Mouse (Mus musculus) forebrain, embryonic 13.5 days (tissue): ENCODE data around the gene Tmem273. TPM values are rescaled to one million over a fixed set of nuclear protein-coding genes. Genes with fewer than 3 reads are reported as not detected.

Experiments used
- ATAC-seq: fragments of 200-750 bp; cut with Nextera tagmentation; 2 replicates; pipeline ENCODE4 v1.8.0; 2017
- H3K27ac ChIP-seq: fragments of 300-500 bp; sonication (generic); 2 replicates; pipeline ENCODE4 v1.5.1; 2015; ENCODE audit warnings: inconsistent platforms, mild to moderate bottlenecking, moderate library complexity
- H3K27me3 ChIP-seq: fragments of 300-500 bp; sonication (generic); 2 replicates; pipeline ENCODE4 v1.6.1; 2015; ENCODE audit warnings: mild to moderate bottlenecking, inconsistent platforms
- H3K36me3 ChIP-seq: fragments of 300-500 bp; sonication (generic); 2 replicates; pipeline ENCODE4 v1.6.1; 2015; ENCODE audit warnings: mild to moderate bottlenecking, inconsistent platforms; ENCODE audit not compliant: poor library complexity, severe bottlenecking
- H3K4me1 ChIP-seq: fragments of 300-500 bp; sonication (generic); 2 replicates; pipeline ENCODE4 v1.6.1; 2015; ENCODE audit warnings: inconsistent platforms
- H3K4me2 ChIP-seq: fragments of 300-500 bp; sonication (generic); 2 replicates; pipeline ENCODE4 v1.6.1; 2015; ENCODE audit warnings: inconsistent platforms, mild to moderate bottlenecking, moderate library complexity
- H3K4me3 ChIP-seq: fragments of 300-500 bp; sonication (generic); 2 replicates; pipeline ENCODE4 v1.5.1; 2015; ENCODE audit warnings: mild to moderate bottlenecking, inconsistent platforms
- H3K9ac ChIP-seq: fragments of 300-500 bp; sonication (generic); 2 replicates; pipeline ENCODE4 v1.6.1; 2015; ENCODE audit warnings: mild to moderate bottlenecking, inconsistent platforms
- H3K9me3 ChIP-seq: fragments of 300-500 bp; sonication (generic); replicated peaks from 2 replicates; pipeline ENCODE4 v1.6.1; 2016; ENCODE audit warnings: inconsistent platforms
- WGBS: fragments of 180-500 bp; shearing (Covaris S2); methylation state at CpG from one replicate; pipeline ENCODE4 v1.1.7; 2015; 5-methylcytosine and 5-hydroxymethylcytosine counted together
- polyA plus RNA-seq: library from polyadenylated mRNA; unstranded; fragments of >200 nt; fragmentation: Nextera tagmentation; extraction: Ambion mirVana; gene quantifications from 2 replicates; pipeline ENCODE4 v1.2.1, GENCODE M21; 2015

The Tmem273 gene
- polyA plus RNA-seq, 1 experiment from 2014 or later, result 0.36 TPM

DNA sequence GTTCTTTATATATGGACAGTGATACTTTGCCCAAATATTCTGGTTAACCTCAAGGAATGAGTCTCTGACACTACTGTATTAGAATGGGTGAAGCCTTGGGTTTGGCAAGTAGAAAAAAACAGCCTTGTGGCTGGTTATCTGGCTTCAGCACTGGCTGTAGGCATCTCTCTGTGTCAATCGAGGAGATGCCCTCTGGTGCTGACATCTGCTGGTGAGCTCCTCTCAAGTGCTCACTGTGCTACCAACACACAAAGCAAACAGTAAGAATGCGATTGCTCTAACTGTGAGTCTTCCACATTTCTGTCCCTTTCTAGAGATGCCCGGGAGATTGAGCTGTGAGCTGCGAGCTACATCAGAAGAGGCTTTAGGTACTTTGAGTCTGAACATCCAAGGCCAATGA, 30.8 kb downstream of the Tmem273 start:
- no peak for ATAC-seq
- no peaks in the 10 kb centered on the region for H3K9me3 ChIP-seq
- H3K9ac ChIP-seq, result no peak overlapping the region
- 78% methylated on average over 4 of the region's 4 CpGs for WGBS
- no peak overlapping the region for H3K4me3 ChIP-seq
- no peaks in the 10 kb centered on the region for H3K36me3 ChIP-seq
- H3K27ac ChIP-seq, result no peak overlapping the region
- H3K4me1 ChIP-seq, result no peaks in the 10 kb centered on the region
- H3K4me2 ChIP-seq, result no peak overlapping the region
- no peaks in the 10 kb centered on the region for H3K27me3 ChIP-seq

DNA sequence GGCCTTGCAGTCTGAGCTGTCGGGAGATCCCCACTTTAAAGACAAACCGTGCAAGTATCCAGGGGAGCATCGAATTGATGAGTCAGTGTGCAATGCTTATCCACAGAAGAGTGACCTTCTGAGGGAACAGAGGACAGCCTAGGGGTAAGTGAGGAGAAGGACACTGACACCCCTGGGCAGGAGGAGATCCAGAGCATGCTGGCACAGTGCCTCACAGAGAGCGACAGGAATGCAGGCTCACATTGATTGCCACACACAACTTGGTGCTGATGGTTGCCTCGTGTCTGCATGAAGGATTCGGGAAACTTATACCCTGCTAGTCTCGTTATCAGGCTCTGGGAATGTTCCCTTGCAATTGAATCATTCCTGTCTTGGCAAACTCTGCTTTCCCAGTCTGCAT, 31.5 kb downstream of the Tmem273 start:
- H3K9me3 ChIP-seq, result no peaks in the 10 kb centered on the region
- no peaks in the 10 kb centered on the region for H3K27me3 ChIP-seq
- H3K27ac ChIP-seq, result no peak overlapping the region
- WGBS, result 64% methylated on average over 7 of the region's 7 CpGs
- no peak overlapping the region for H3K4me3 ChIP-seq
- no peaks in the 10 kb centered on the region for H3K4me1 ChIP-seq
- H3K36me3 ChIP-seq, result no peaks in the 10 kb centered on the region
- no peak for ATAC-seq
- H3K9ac ChIP-seq, result no peak overlapping the region
- H3K4me2 ChIP-seq, result no peak overlapping the region

DNA sequence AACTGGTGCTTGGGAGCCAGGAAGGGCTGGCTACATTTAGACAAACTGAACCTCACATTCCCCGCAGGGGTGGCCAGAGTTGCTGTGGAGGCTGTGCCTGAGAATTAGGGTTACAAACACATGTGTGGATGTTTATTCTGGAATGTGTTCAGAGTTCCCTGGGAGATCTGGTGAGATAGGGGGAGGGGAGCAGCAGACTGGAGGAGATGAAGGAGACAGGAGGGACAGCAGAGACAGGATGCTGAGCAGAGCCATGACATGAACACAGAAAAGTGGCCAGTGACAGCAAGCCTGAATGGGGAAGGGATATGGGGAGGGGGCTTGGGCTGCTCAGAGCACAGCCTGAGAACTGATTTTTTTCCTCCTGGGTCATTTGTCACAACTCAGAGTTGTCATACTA, 33.5 kb downstream of the Tmem273 start:
- no peak overlapping the region for H3K27ac ChIP-seq
- H3K4me2 ChIP-seq, result no peak overlapping the region
- no peaks in the 10 kb centered on the region for H3K27me3 ChIP-seq
- H3K4me3 ChIP-seq, result no peak overlapping the region
- 90% methylated on average over 1 of the region's 1 CpGs for WGBS
- no peaks in the 10 kb centered on the region for H3K36me3 ChIP-seq
- no peaks in the 10 kb centered on the region for H3K4me1 ChIP-seq
- H3K9ac ChIP-seq, result no peak overlapping the region
- ATAC-seq, result no peak
- H3K9me3 ChIP-seq, result no peaks in the 10 kb centered on the region

DNA sequence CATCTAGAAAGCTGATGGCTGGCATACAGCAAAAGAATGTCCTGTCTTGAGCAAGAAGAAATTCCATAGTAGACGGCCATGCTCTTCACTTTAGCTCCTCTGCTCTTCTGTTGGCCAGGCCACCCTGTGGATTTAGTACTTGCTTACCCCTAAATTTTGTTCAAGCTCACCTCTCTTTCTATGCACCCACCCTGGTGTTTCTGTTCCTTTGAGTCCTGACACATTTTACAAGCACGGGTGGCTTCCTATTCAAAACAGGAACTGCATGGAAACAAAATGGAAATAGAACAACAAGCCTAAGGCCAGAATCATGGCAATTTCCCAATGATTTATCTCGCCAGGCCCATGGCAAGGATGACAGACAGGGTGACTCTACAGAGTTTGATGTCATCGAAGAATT, 37.0 kb downstream of the Tmem273 start:
- Histone ChIP-seq H3K27ac (no peak overlapping the region), H3K36me3 (no peaks in the 10 kb centered on the region), H3K4me1 (peaks cover 8% of the 10 kb centered on the region), H3K27me3 (no peaks in the 10 kb centered on the region), H3K9me3 (no peaks in the 10 kb centered on the region), H3K9ac (no peak overlapping the region), H3K4me2 (no peak overlapping the region), H3K4me3 (no peak overlapping the region)
- ATAC-seq, result no peak
- WGBS, result 90% methylated on average over 4 of the region's 4 CpGs

DNA sequence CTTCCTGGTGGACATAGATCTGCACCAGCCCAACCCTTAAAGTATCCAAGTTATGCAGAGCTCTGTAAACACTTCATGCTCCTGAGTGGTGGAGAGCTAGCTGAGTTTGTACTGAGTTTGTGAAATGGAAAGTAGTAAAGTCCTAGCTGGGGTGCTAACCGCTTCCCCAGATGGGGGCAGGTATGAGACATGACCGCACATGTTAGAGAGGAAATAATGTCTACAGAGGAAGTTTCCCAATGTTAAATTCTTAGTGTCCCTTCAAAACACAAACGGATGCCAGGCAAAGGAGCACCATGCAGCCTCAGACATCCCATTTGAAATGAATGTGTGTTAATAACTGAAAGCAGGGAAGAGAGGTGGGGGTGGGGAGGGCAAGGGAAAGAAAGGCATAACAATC, 38.1 kb downstream of the Tmem273 start:
- 93% methylated on average over 3 of the region's 3 CpGs for WGBS
- no peak for ATAC-seq
- H3K4me2 ChIP-seq, result no peak overlapping the region
- H3K27ac ChIP-seq, result no peak overlapping the region
- H3K27me3 ChIP-seq, result no peaks in the 10 kb centered on the region
- H3K4me3 ChIP-seq, result no peak overlapping the region
- no peaks in the 10 kb centered on the region for H3K36me3 ChIP-seq
- H3K9ac ChIP-seq, result no peak overlapping the region
- H3K4me1 ChIP-seq, result peaks cover 8% of the 10 kb centered on the region
- no peaks in the 10 kb centered on the region for H3K9me3 ChIP-seq

DNA sequence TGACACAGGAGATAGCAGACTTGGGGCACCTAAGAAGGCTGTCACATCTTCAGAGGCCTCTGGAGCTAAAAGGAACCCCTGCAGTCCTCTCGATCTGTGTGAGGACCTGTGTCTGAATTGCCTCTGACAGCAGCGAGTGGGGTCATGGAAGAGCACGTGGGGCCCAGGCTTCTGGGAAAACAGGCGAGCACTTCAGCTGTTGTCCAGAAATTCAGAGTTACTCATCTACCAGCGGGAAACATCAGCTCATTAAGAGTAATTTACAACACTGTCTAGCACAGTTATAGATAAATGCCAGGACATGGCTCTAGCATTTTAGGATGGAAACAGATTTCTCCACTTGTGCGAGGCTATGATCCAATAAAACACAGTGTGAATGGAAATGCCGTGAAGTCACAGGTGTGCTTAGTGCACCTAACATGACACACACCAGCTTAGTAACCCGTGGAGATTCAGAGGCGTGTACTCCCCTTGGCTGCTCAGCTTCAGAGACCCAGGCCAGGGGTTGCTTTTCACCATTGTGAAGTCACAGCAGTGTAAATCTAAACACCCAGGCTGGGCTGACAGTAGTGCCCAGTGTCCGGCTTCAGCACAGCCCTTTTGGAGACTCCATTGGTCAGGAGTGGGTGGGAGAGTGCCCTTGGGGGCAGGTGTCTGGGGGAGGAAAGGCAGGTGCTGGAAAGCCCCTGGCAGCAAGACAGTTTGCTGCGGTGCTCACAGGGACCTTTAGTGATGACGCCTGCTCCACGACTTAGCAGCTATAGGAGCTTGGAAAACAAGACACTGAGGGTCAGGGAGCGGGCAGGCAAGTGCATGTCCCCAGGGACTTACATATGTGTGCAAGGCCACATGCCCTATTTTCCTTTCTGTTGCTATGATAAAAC, 38.7 kb downstream of the Tmem273 start:
- Histone ChIP-seq H3K27ac (no peak overlapping the region), H3K4me1 (peaks cover 8% of the 10 kb centered on the region), H3K4me2 (no peak overlapping the region), H3K36me3 (no peaks in the 10 kb centered on the region), H3K27me3 (no peaks in the 10 kb centered on the region), H3K9me3 (no peaks in the 10 kb centered on the region), H3K4me3 (no peak overlapping the region), H3K9ac (no peak overlapping the region)
- WGBS, result 65% methylated on average over 14 of the region's 14 CpGs
- no peak for ATAC-seq

DNA sequence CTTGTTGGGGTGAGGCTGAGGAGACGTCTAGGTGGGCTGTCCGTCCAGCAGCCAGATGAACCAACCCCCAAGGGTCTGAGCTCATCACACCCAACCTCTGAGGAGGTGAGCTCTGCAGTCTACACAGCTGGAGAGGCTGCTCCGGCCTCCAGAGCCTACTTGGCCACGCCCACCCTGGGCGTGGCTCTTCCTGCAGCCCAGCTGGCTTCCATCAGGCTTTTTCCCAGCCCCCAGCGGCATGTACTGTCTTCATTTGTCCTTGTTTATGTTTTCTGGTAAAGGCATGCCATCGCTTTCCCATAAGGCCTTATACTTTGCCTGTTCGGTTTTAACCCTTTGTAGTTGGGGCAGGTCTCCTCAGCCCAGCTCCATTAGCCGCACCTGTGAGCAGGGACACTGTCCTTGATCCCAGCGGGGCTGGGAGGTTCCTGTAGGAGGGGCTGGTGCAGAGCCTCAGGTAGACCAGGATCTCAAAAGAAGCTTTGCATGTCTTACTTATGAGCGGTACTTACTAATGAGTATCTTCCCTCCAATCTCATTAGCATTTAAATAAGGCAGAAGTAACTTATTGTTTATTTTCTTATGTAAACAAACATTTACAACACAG, 39.8 kb downstream of the Tmem273 start:
- no peak overlapping the region for H3K9ac ChIP-seq

DNA sequence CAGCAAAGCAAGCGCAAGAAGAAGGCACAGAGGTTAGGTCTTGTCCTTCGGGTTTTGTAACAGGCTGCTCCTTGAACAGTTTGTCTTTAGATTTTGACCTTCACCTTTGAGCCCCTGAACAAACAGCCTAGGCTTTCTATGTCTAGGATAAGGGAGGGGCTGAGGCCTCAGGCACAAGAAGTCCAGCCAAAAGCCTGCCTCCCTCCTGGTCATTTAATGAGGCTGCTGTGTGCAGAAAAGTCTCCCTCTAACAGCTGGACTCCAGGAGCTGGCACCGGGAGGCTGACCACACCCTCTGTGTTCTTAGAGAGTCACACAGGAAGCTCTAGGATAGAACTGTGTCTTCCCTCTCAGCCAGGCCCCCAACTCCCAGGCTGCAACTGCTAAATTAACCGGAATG, 41.4 kb downstream of the Tmem273 start:
- WGBS, result 68% methylated on average over 4 of the region's 4 CpGs

More for the DNA sequence above, 39.8 kb downstream of the Tmem273 start:
- 7% methylated on average over 11 of the region's 11 CpGs for WGBS
- peak overlapping the region; percentile 29 for H3K4me2 ChIP-seq
- H3K27ac ChIP-seq, result no peak overlapping the region
- H3K9me3 ChIP-seq, result no peaks in the 10 kb centered on the region
- H3K4me3 ChIP-seq, result no peak overlapping the region
- H3K36me3 ChIP-seq, result no peaks in the 10 kb centered on the region
- H3K4me1 ChIP-seq, result peaks cover 8% of the 10 kb centered on the region
- peak; percentile 57 for ATAC-seq
- no peaks in the 10 kb centered on the region for H3K27me3 ChIP-seq

DNA sequence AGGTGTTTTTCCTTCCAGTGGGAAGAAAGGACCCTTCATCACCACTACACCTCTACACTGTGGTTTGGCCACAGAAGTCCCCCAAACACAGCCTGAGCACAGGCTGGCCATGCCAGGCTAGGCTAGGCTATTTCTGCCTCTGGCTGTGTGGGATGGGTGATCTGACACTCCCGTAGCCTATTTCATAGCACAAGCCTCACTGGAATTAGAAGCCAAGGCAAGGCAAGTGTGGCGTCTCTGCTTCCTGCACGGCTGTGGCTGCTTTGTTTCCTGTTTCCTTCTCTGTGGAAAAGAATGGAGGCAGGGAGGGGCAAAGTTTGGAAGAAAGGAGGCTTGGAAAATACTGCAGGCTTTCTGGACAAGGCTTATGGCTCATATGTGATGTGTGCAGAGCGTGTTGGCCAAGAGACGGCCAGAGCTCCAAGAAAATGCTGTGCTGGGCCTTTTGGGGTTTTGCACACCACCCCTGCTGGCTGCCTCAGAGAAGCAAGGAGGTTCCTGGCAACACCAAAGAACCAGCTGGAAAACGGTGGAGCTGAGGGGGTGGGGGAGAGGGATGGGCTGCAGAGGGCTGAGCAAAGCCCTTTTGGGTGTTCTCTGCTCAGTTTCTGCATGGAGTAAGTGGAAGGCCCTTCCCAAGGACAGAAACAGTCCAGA, 42.4 kb downstream of the Tmem273 start:
- Histone ChIP-seq H3K4me1 (peaks cover 8% of the 10 kb centered on the region), H3K9me3 (no peaks in the 10 kb centered on the region), H3K4me3 (no peak overlapping the region), H3K27me3 (no peaks in the 10 kb centered on the region), H3K27ac (no peak overlapping the region), H3K4me2 (no peak overlapping the region), H3K9ac (no peak overlapping the region), H3K36me3 (no peaks in the 10 kb centered on the region)
- WGBS, result 56% methylated on average over 6 of the region's 6 CpGs
- no peak for ATAC-seq

More for the DNA sequence above, 41.4 kb downstream of the Tmem273 start:
- Histone ChIP-seq H3K27ac (no peak overlapping the region), H3K36me3 (no peaks in the 10 kb centered on the region), H3K4me1 (peaks cover 8% of the 10 kb centered on the region), H3K9me3 (no peaks in the 10 kb centered on the region), H3K4me3 (no peak overlapping the region), H3K9ac (no peak overlapping the region), H3K27me3 (no peaks in the 10 kb centered on the region), H3K4me2 (no peak overlapping the region)
- no peak for ATAC-seq

DNA sequence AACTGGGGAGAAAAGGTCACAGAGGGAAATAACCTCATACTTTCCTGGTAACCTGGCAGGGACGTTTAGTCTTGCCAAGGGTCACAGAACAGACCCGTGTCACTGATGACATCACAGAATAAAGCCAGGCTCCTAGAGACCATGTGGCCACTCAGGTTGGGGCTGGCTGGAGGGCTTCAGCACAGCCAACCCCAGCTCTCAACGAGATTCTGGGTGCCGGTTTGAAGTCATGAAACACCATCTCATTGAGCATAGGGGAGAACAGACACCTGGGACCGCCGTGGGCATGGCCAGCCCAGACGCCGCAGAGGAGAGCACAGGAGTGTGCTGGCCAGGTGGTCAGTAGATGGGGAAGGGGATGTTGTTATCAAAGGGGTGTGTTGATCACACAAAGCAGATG, 48.1 kb downstream of the Tmem273 start, which contains the start of gene Fam170b:
Gene Fam170b, plus strand, starts transcription at position 116 of the 400 bp plus-strand sequence.
- no peaks in the 10 kb centered on the region for H3K9me3 ChIP-seq
- ATAC-seq, result no peak
- H3K4me1 ChIP-seq, result no peaks in the 10 kb centered on the region
- no peak within 1 kb of the TSS for H3K4me3 ChIP-seq
- no peak within 1 kb of the TSS for H3K27ac ChIP-seq
- no peak within 1 kb of the TSS for H3K9ac ChIP-seq
- H3K36me3 ChIP-seq, result no peaks in the 10 kb centered on the region
- 80% methylated on average over 8 of the region's 8 CpGs for WGBS
- no peak within 1 kb of the TSS for H3K4me2 ChIP-seq
- H3K27me3 ChIP-seq, result no peaks in the 10 kb centered on the region

DNA sequence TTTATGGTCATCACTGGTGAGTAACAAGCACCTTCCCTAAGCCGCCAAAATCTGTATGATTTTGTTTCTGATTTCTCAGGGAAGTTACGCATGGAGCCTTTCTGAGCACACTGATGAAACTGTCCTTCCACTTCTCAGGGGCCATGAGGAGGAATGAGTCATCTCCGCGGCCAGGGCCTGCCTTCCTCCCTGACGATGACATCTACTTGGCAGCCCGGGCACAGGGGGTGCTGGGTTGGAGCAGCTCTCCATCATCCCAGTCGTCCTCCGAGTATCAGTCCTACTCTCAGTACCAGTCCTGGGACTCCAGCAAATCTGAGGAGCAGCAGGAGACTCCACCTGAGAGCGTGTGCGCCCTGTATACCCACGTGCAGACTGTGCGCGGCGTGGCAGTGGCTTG, 49.4 kb downstream of the Tmem273 start:
- WGBS, result 93% methylated on average over 14 of the region's 14 CpGs
- ATAC-seq, result no peak

DNA sequence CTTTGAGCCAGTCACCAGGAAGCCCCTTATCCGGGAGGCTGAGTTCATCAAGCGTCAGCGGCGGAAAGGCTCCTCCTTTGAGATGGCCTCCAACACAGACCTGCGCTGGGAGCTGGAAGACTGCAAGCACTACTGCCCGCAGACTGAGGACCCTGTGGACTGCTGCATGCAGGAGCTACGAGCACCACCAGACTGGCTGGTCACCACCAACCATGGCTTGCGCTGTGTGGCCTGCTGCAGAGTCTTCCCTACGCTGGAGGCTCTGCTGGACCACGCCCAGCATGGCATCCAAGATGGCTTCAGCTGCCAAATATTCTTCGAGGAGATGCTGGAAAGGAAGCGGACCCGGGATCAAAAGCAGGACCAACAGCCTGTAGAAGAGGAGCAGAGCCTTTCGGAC, 49.8 kb downstream of the Tmem273 start:
- WGBS, result 89% methylated on average over 14 of the region's 14 CpGs
- ATAC-seq, result no peak
- no peaks in the 10 kb centered on the region for H3K36me3 ChIP-seq

More for the DNA sequence above, 49.4 kb downstream of the Tmem273 start:
- H3K4me3 ChIP-seq, result no peak overlapping the region
- H3K27ac ChIP-seq, result no peak overlapping the region
- H3K9me3 ChIP-seq, result no peaks in the 10 kb centered on the region
- no peaks in the 10 kb centered on the region for H3K36me3 ChIP-seq
- H3K4me1 ChIP-seq, result no peaks in the 10 kb centered on the region
- H3K4me2 ChIP-seq, result no peak overlapping the region
- H3K27me3 ChIP-seq, result no peaks in the 10 kb centered on the region
- no peak overlapping the region for H3K9ac ChIP-seq

More for the DNA sequence above, 49.8 kb downstream of the Tmem273 start:
- no peak overlapping the region for H3K4me3 ChIP-seq
- no peaks in the 10 kb centered on the region for H3K4me1 ChIP-seq
- no peak overlapping the region for H3K9ac ChIP-seq
- no peaks in the 10 kb centered on the region for H3K27me3 ChIP-seq
- no peak overlapping the region for H3K4me2 ChIP-seq
- no peaks in the 10 kb centered on the region for H3K9me3 ChIP-seq
- no peak overlapping the region for H3K27ac ChIP-seq
